Mouse (Mus musculus) monocyte, adult 59 days (primary cell): ENCODE results near the gene Cadm3. TPM values are rescaled to one million over a fixed set of nuclear protein-coding genes. Genes with fewer than 3 reads are reported as not detected.

Source experiments
- total RNA-seq, 2 experiments: library from RNA; stranded (reverse); gene quantifications; one replicate each; pipeline ENCODE4 v1.2.4; 2023

Cadm3 gene
- 10 to 100 TPM; 10.6 to 10.9 TPM for total RNA-seq

DNA sequence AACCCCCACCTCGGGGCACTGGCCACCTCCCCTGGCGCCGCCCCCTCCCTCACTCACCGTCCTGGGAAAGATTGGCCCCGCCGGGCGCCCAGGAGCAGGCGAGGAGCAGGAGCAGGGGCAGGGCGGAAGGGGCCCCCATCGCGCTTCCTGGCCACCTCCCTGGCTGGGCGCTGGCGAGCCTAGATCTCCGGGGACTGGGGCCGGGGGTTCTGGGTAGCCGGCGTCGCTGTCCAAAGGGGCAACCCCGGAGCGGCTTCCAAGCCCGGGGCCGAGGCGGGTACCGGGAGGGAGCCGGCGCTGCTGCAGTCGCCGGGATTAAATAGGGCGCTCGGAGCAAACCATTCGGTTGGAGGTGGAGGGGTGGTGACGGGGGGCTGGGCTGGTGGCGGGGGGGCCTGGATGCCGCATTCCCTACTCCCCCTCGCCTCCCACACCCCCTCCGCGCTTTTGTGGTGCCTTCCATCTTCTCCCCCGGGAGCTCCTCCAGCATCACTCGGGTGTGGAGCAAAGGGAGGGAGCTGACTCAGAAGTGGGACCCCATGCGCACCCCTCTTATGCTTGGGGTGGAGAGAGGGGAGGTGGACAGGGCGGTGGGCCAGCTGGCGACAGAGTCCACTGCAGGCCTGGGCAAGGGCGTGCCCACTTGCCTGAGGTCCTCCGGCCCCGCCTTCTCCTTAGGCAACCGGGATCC, at the start of gene Cadm3:
Gene Cadm3, minus strand, starts transcription at position 340 of the 691 bp plus-strand sequence.

DNA sequence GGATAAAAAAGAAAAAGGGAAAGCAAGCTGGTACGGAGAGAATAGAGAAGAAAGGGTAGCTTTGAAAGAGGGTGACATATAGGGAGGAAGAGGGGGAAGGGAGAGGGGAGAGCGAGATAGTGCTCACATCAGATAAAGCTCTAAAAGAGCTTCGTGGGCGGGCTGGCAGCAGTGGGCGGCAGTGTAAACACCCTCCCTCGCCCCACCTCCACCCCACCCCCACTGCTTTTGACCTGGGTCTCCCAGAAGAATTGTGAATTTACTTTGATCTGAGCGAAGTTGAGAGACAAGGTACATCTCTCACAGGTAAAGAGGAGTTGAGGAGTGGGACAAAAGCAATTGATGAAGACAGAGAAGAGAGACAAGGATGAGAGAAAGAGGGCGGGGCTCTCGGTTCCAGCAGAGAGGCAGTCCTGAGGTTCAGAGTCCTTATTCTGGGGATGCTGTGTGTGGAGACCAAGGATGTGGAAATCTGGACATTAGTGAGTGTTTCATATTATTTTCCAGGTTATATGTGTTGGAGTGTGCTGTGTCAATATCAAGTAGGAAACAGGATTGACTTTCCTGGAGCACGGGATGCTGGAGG, 17.0 kb downstream of the Cadm3 start, which contains the start of gene Aim2:
Gene Aim2, plus strand, starts transcription at position 508 of the 586 bp plus-strand sequence.

DNA sequence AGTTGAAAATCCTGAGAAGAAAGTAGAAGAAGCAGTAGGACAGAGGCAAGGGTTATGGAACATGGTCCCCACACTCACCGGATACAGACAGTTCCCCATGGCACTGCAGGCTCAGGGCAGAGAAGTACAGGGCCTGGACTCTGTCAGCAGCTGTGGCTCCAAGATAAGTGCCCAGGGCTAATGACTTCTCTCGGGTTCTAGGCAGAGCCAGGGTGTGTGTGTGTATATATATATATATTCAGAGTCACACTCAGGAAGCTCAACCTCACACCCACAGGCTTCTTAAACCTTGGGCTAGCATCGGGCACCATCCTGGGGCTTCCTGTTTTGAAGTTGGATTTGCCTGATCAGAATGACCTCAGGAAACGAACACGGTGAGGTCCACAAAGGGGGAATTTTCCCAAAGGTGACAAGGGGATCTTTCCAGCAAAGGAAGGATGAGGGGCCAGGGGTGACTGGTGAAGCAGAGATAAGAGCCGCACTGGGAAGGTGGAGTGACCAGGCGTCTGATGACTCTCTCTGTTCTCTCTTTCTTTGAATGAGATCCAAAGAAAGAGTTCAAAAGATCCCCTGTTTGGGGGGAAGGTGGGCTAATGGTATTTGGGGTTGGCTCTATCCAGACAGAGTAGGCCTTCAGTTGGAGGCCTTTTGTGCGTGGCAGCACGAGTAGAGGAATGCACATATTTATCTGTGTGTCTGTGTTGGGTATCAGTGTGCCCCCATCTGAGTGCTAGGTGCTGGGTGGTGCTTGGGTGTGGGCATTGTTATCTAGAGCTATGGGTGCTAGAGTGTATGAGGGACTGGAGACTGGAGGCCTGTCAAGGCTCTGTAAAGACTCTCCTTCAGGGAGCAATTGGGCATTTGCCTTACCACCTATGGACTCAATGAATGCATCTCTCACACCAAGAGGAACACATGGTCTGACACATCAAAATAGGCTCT, 33.9 kb downstream of the Cadm3 start, which contains the start of gene Ackr1:
Gene Ackr1, minus strand, starts transcription at position 439 of the 942 bp plus-strand sequence.

Other genes with a start within 250 kb of the Cadm3 start
- gene Olfr1408, start 230.3 kb downstream of the Cadm3 start, total RNA-seq: not detected
- gene Olfr1406, start 177.1 kb downstream of the Cadm3 start, total RNA-seq: not detected
- gene Olfr218, start 169.9 kb downstream of the Cadm3 start, total RNA-seq: not detected
- not detected for gene Olfr1404, start 155.3 kb downstream of the Cadm3 start, total RNA-seq
- under 1 TPM in 1 of 2 experiments, not detected in 1; 0.67 TPM for gene Fcer1a, start 140.5 kb downstream of the Cadm3 start, total RNA-seq
- gene Olfr418, start 101.7 kb downstream of the Cadm3 start, total RNA-seq: not detected
- not detected for gene Mptx2, start 89.9 kb downstream of the Cadm3 start, total RNA-seq
- gene Ackr1, start 33.9 kb downstream of the Cadm3 start, total RNA-seq: 1 to 10 TPM; 1.4 to 1.7 TPM
- 100 to 1,000 TPM; 155 to 171 TPM for gene Aim2, start 16.8 kb downstream of the Cadm3 start, total RNA-seq
- 10 to 100 TPM in 1 of 2 experiments, 1 to 10 TPM in 1; 8.6 to 14.4 TPM for gene Ifi206, start 123.3 kb upstream of the Cadm3 start, total RNA-seq
- gene Ifi214, start 168.3 kb upstream of the Cadm3 start, total RNA-seq: 1 to 10 TPM in 1 of 2 experiments, under 1 TPM in 1; 0.58 to 1.3 TPM
- 10 to 100 TPM; 31.2 to 36.6 TPM for gene Ifi213, start 231.6 kb upstream of the Cadm3 start, total RNA-seq